Mouse (Mus musculus) stomach, embryonic 16.5 days (tissue): Measurements from ENCODE around the gene Zdhhc19. TPM values are rescaled to one million over a fixed set of nuclear protein-coding genes. Genes with fewer than 3 reads are reported as not detected.

ENCODE experiments used
- ATAC-seq: fragments of 200-750 bp; cut with Nextera tagmentation; 2 replicates; pipeline ENCODE4 v1.8.0; 2017; ENCODE audit warnings: moderate number of reproducible peaks, moderate TSS enrichment; ENCODE audit not compliant: insufficient read depth, low FRiP score
- H3K27ac ChIP-seq: fragments of 300-500 bp; sonication (generic); 2 replicates; pipeline ENCODE4 v1.5.1; 2014; ENCODE audit warnings: low read length
- H3K27me3 ChIP-seq: fragments of 300-500 bp; sonication (generic); 2 replicates; pipeline ENCODE4 v1.6.1; 2014; ENCODE audit warnings: low read length, control low read depth, mixed read lengths; ENCODE audit not compliant: control insufficient read depth, insufficient read depth
- H3K36me3 ChIP-seq: fragments of 300-500 bp; sonication (generic); 2 replicates; pipeline ENCODE4 v1.6.1; 2014; ENCODE audit warnings: low read length; ENCODE audit not compliant: control insufficient read depth, insufficient read depth
- H3K4me1 ChIP-seq: fragments of 300-500 bp; sonication (generic); 2 replicates; pipeline ENCODE4 v1.6.1; 2014; ENCODE audit warnings: low read length, control low read depth, mixed read lengths; ENCODE audit not compliant: control insufficient read depth, insufficient read depth
- H3K4me2 ChIP-seq: fragments of 300-500 bp; sonication (generic); 2 replicates; pipeline ENCODE4 v1.6.1; 2014; ENCODE audit warnings: low read depth, low read length, mixed read lengths
- H3K4me3 ChIP-seq: fragments of 300-500 bp; sonication (generic); replicated peaks from 2 replicates; pipeline ENCODE4 v1.5.1; 2014; ENCODE audit warnings: mild to moderate bottlenecking, low read length
- H3K9ac ChIP-seq: fragments of 300-500 bp; sonication (generic); 2 replicates; pipeline ENCODE4 v1.6.1; 2014; ENCODE audit warnings: low read length
- H3K9me3 ChIP-seq: fragments of 300-500 bp; sonication (generic); replicated peaks from 2 replicates; pipeline ENCODE4 v1.6.1; 2016; ENCODE audit warnings: low read length, control low read depth; ENCODE audit not compliant: control insufficient read depth
- WGBS: fragments of 180-500 bp; shearing (Covaris S2); extraction: QIAGEN DNeasy Blood & Tissue Kit; methylation state at CpG from one replicate; pipeline ENCODE4 v1.1.7; 2014; 5-methylcytosine and 5-hydroxymethylcytosine counted together
- polyA plus RNA-seq: library from polyadenylated mRNA; unstranded; fragments of >200 nt; fragmentation: Nextera tagmentation; extraction: Ambion mirVana; gene quantifications from 2 replicates; pipeline ENCODE4 v1.2.1, GENCODE M21; 2015

The Zdhhc19 gene
- polyA plus RNA-seq, 1 experiment from 2014 or later, result 0.37 TPM

- no peak for ATAC-seq
- Histone ChIP-seq H3K4me1 (no peaks in the 10 kb centered on the region), H3K9me3 (no peaks in the 10 kb centered on the region), H3K4me3 (no peak overlapping the region), H3K4me2 (no peak overlapping the region), H3K9ac (no peak overlapping the region), H3K27me3 (no peaks in the 10 kb centered on the region), H3K27ac (no peak overlapping the region), H3K36me3 (no peaks in the 10 kb centered on the region)
- 89% methylated on average over 3 of the region's 3 CpGs for WGBS
Observed at GRCm38 (mm10) chr16:32588568-32588967, 92.5 kb downstream of the Zdhhc19 start.

GRCm38 (mm10) chr16:32591521-32591920 lies 95.5 kb downstream of the Zdhhc19 start:
- Histone ChIP-seq H3K27ac (no peak overlapping the region), H3K9ac (no peak overlapping the region), H3K36me3 (no peaks in the 10 kb centered on the region), H3K4me3 (no peak overlapping the region), H3K9me3 (no peaks in the 10 kb centered on the region), H3K4me1 (no peaks in the 10 kb centered on the region), H3K4me2 (no peak overlapping the region), H3K27me3 (no peaks in the 10 kb centered on the region)
- ATAC-seq, result no peak
- 79% methylated on average over 8 of the region's 8 CpGs for WGBS

DNA sequence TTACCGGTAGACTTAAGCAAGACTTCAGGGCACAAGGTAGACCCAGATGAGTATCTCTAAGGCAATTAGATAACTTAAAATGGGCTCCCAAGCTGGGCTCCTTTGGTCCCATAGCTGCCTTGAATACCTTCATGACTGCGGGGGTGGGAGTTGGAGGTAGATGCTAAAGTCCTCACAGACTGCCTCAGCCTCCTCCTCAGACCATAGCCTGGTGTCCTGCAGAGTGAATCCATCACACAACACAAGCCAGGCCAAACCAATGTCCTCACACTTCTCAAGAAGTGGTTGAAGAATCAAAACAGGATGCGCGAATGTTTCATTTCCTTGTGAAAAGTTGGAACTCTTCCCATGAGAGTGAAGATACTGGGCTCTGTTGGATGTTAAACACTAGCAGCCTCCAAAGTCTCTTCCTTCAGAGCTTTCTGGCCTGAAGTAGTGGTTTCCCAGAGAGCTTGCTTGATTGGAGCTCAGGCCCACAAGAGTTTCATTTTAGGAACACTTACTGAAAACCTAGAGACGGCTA lies 97.3 kb downstream of the Zdhhc19 start:
- no peaks in the 10 kb centered on the region for H3K27me3 ChIP-seq
- no peaks in the 10 kb centered on the region for H3K36me3 ChIP-seq
- H3K4me3 ChIP-seq, result no peak overlapping the region
- no peak overlapping the region for H3K9ac ChIP-seq
- 87% methylated on average over 5 of the region's 5 CpGs for WGBS
- no peaks in the 10 kb centered on the region for H3K4me1 ChIP-seq
- no peak for ATAC-seq
- no peak overlapping the region for H3K27ac ChIP-seq
- no peak overlapping the region for H3K4me2 ChIP-seq
- no peaks in the 10 kb centered on the region for H3K9me3 ChIP-seq

GRCm38 (mm10) chr16:32593916-32594315 lies 97.9 kb downstream of the Zdhhc19 start:
- 68% methylated on average over 5 of the region's 5 CpGs for WGBS
- Histone ChIP-seq H3K27ac (no peak overlapping the region), H3K4me2 (no peak overlapping the region), H3K9me3 (no peaks in the 10 kb centered on the region), H3K9ac (no peak overlapping the region), H3K36me3 (no peaks in the 10 kb centered on the region), H3K27me3 (no peaks in the 10 kb centered on the region), H3K4me3 (no peak overlapping the region), H3K4me1 (no peaks in the 10 kb centered on the region)
- no peak for ATAC-seq

DNA sequence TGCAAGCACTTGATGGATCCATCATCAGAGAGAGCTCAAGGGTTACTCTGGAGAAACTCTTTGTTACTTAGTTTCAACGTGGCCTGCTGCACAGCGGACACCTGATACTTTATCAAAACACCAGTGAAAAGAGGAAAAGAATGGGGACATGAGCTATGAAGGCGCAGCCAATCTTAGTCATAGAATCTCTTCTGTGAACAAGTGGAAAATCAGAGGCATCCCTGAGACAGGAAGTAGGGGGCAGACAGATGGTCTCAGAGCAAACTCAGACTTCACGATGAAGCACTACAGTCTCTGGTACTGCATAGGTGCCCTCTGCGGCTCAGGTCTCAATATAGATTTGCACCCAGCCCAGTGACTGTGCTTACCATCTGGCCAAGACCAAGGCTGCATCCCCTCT lies 98.6 kb downstream of the Zdhhc19 start:
- Histone ChIP-seq H3K9me3 (no peaks in the 10 kb centered on the region), H3K4me3 (no peak overlapping the region), H3K36me3 (no peaks in the 10 kb centered on the region), H3K4me2 (no peak overlapping the region), H3K27ac (no peak overlapping the region), H3K9ac (no peak overlapping the region), H3K4me1 (no peaks in the 10 kb centered on the region), H3K27me3 (no peaks in the 10 kb centered on the region)
- 66% methylated on average over 5 of the region's 5 CpGs for WGBS
- ATAC-seq, result no peak

GRCm38 (mm10) chr16:32595142-32595855 lies 99.2 kb downstream of the Zdhhc19 start:
- 81% methylated on average over 10 of the region's 10 CpGs for WGBS
- no peaks in the 10 kb centered on the region for H3K4me1 ChIP-seq
- ATAC-seq, result no peak
- no peaks in the 10 kb centered on the region for H3K9me3 ChIP-seq
- H3K27ac ChIP-seq, result no peak overlapping the region
- no peaks in the 10 kb centered on the region for H3K36me3 ChIP-seq
- no peaks in the 10 kb centered on the region for H3K27me3 ChIP-seq
- no peak overlapping the region for H3K4me2 ChIP-seq
- H3K9ac ChIP-seq, result no peak overlapping the region
- H3K4me3 ChIP-seq, result no peak overlapping the region

- WGBS, result 31% methylated on average over 4 of the region's 4 CpGs
- ATAC-seq, result no peak
- Histone ChIP-seq H3K4me2 (no peak overlapping the region), H3K9ac (no peak overlapping the region), H3K4me1 (no peaks in the 10 kb centered on the region), H3K9me3 (no peaks in the 10 kb centered on the region), H3K4me3 (no peak overlapping the region), H3K36me3 (no peaks in the 10 kb centered on the region), H3K27ac (no peak overlapping the region), H3K27me3 (no peaks in the 10 kb centered on the region)
Observed at GRCm38 (mm10) chr16:32597909-32598381, 101.9 kb downstream of the Zdhhc19 start.

GRCm38 (mm10) chr16:32599151-32599550 lies 103.1 kb downstream of the Zdhhc19 start:
- Histone ChIP-seq H3K4me2 (no peak overlapping the region), H3K27ac (no peak overlapping the region), H3K9ac (no peak overlapping the region), H3K4me3 (no peak overlapping the region), H3K36me3 (no peaks in the 10 kb centered on the region), H3K9me3 (no peaks in the 10 kb centered on the region), H3K27me3 (no peaks in the 10 kb centered on the region), H3K4me1 (no peaks in the 10 kb centered on the region)
- WGBS, result 93% methylated on average over 1 of the region's 1 CpGs
- ATAC-seq, result no peak

DNA sequence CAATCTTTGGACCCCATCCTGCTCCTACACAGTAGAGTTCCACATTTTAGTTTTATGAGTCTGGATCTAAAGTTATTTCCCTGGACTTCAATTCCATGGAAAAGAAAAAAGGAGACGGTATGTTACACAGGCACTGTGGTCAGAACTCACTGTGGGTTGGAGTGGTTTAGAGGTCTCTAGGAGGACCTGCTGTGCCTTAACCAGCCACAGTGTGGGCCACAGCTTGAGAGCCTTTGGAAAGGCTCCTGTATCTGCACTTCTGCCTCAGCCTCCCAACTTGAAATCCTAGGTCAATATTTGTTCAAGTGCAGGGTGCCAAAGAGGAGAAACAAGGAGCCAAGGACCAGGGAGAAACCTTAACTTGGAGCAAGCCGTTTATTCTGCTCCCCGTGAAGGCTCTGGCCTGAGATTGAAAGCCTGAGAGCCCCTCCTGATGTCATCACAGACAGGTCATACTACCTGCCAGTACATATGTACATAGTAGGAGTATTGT lies 106.2 kb downstream of the Zdhhc19 start:
- no peak for ATAC-seq
- Histone ChIP-seq H3K27me3 (no peaks in the 10 kb centered on the region), H3K9ac (no peak overlapping the region), H3K9me3 (no peaks in the 10 kb centered on the region), H3K4me1 (no peaks in the 10 kb centered on the region), H3K36me3 (no peaks in the 10 kb centered on the region), H3K27ac (no peak overlapping the region), H3K4me3 (no peak overlapping the region), H3K4me2 (no peak overlapping the region)
- 69% methylated on average over 3 of the region's 3 CpGs for WGBS
